ENCODE assay signal across 8 mouse cellular contexts in the genomic region with DNA sequence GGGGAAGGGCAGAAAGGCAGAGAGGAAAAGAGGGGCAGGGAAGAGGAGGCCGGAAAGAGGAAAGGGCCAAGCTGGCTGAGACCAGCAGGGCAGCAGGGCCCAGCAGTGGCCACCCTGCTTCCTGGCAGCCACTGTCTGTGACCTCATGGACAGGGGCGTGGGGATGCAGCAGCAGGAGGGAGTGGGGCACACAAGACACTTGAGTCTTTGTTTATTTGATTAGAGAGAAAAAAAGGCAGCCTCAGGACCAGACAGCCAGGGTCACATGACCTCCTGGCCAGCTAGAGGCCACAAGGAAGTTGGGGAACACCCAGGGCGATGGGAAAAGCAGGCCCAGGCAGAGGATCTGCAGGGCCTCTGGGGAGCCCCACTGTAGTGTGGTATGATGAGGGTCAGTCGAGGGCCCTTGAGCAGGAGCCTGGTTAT. TPM values are rescaled to one million over a fixed set of nuclear protein-coding genes. Genes with fewer than 3 reads are reported as not detected.
DNase-seq lines count a peak whose midpoint lies in the region; ATAC-seq and TF ChIP-seq lines count a peak whose summit lies in the region.

No protein-coding gene starts in this region.

- H3K9ac ChIP-seq in hindbrain, postnatal 0 days (replicated peaks; ENCODE audit: low read length) = no peak overlapping the region; the same call in 1 of the 2 replicates

- no peak overlapping the region for H3K4me3 ChIP-seq in cerebellum, adult 2 months (replicated peaks; ENCODE audit: insufficient read depth, low read depth, low read length)
- no peak overlapping the region for H3K4me3 ChIP-seq in hindbrain, postnatal 0 days (ENCODE audit: low read length)
- no peak overlapping the region for H3K4me3 ChIP-seq in macrophage (ENCODE audit: inconsistent target)

- ATAC-seq in Patski = peak; percentile 8
- peak; percentile 93 for ATAC-seq in hindbrain, postnatal 0 days

- H3K4me1 ChIP-seq in cerebellum, adult 2 months (ENCODE audit: control insufficient read depth, insufficient read depth, low read length) = peaks cover 7% of the 10 kb centered on the region; the same call in 1 of the 2 replicates
- peaks cover 7% of the 10 kb centered on the region for H3K4me1 ChIP-seq in hindbrain, postnatal 0 days (ENCODE audit: insufficient read depth, low read length)

- peaks cover 100% of the 10 kb centered on the region for H3K79me2 ChIP-seq in macrophage (ENCODE audit: inconsistent target)

- in situ Hi-C loops in Patski (cut with MboI; ENCODE audit: low pct_unique_long_range_greater_than_20kb) = no loop called here

- no peaks in the 10 kb centered on the region for H3K27me3 ChIP-seq in Patski
- no peaks in the 10 kb centered on the region for H3K27me3 ChIP-seq in cerebellum, adult 2 months (ENCODE audit: control insufficient read depth, insufficient read depth, low read length)
- no peaks in the 10 kb centered on the region for H3K27me3 ChIP-seq in hindbrain, postnatal 0 days (ENCODE audit: insufficient read depth, low read length)

- no peak for DNase-seq in Patski (ENCODE audit: low read depth, low spot score)
- DNase-seq in cerebellum, adult 2 months = peak; percentile 35 to 62
- DNase-seq in gastrocnemius, adult 8-10 months (ENCODE audit: low spot score in 2 of 2) = peak; percentile 18 to 61
- peak; percentile 50 for DNase-seq in hindbrain, postnatal 0 days (ENCODE audit: low spot score)
- peak; percentile 64 to 70 for DNase-seq in left cerebral cortex, adult 9 months (ENCODE audit: low spot score in 2 of 2)
- DNase-seq in thymus, postnatal 0 days (ENCODE audit: low spot score) = no peak
- DNase-seq in ovary, adult 18-20 months (ENCODE audit: low spot score) = no peak

- WGBS in cerebellum, adult 2 months = 40% methylated on average over 4 of the region's 4 CpGs
- WGBS in hindbrain, postnatal 0 days = 27% methylated on average over 4 of the region's 4 CpGs
- 53% methylated on average over 4 of the region's 4 CpGs for WGBS in macrophage (ENCODE audit: missing documents)

- H3K36me3 ChIP-seq in hindbrain, postnatal 0 days (ENCODE audit: insufficient read depth, low read length) = no peaks in the 10 kb centered on the region
- peaks cover 69% of the 10 kb centered on the region for H3K36me3 ChIP-seq in macrophage (ENCODE audit: inconsistent target)

- no peaks in the 10 kb centered on the region for H3K9me3 ChIP-seq in hindbrain, postnatal 0 days (ENCODE audit: low read length)

- no peak for TF ChIP-seq CTCF in Patski (IDR thresholded peaks at IDR 0.05)
- TF ChIP-seq CTCF in cerebellum, adult 2 months (IDR thresholded peaks at IDR 0.05; ENCODE audit: borderline replicate concordance, insufficient read depth, low read depth, low read length) = no peak
- no peak for TF ChIP-seq CTCF in hindbrain, postnatal 0 days (IDR thresholded peaks at IDR 0.05; ENCODE audit: low read depth)

- no peak for TF ChIP-seq POLR2A in cerebellum, adult 2 months (IDR thresholded peaks at IDR 0.05; ENCODE audit: borderline replicate concordance, insufficient read depth, low read length)

- POLR2A ChIA-PET in Patski (lab: Charles Lee) = no interaction called here

- no peak overlapping the region for H3K27ac ChIP-seq in cerebellum, adult 2 months (ENCODE audit: insufficient read depth, low read length)
- H3K27ac ChIP-seq in hindbrain, postnatal 0 days = peak overlapping the region; percentile 74
- H3K27ac ChIP-seq in macrophage = peak overlapping the region; percentile 75

- 0 out of 2 replicates have a peak overlapping the region, but pooled peaks have one; percentile 10 for H3K4me2 ChIP-seq in hindbrain, postnatal 0 days (ENCODE audit: low read depth, low read length)

- CTCF ChIA-PET in Patski (lab: Charles Lee) = interaction anchor here (1.4 to 2.0 kb wide), 2 partner anchors 12 to 15 kb away, joined by 4 to 6 read pairs; no protein-coding TSS in a partner anchor

RNA-seq across cellular contexts. Expression of a gene that starts 17.7 kb away (rescaled TPM):
- polyA plus RNA-seq in Patski (2021) (11.9 TPM), macrophage (2018) (195 to 316 TPM (median 234 TPM) in 3 replicates)
- 27.3 and 28.5 TPM in 2 replicates for polyA plus RNA-seq in cerebellum, adult 2 months (2012; rRNA removed)
- 1 to 10 TPM; 2.7 to 4.0 (median 3.0) TPM for total RNA-seq in gastrocnemius, adult 8-10 months (2022)
- total RNA-seq in hindbrain, postnatal 0 days (2014; rRNA removed) = 12.7 and 17.9 TPM in 2 replicates
- polyA plus RNA-seq in hindbrain, postnatal 0 days (2015; fragmentation: Nextera tagmentation; extraction: Ambion mirVana) = 7.0 and 7.8 TPM in 2 replicates
- 1,000 to 10,000 TPM in 1 of 26 experiments, 100 to 1,000 TPM in 25; 183 to 1,124 (median 419) TPM for total RNA-seq in macrophage (2018; cell fraction: chromatin; rRNA removed)
- 100 to 1,000 TPM; 261 to 438 (median 317) TPM for total RNA-seq in macrophage (2018; cell fraction: cytosol; rRNA removed)
- total RNA-seq in macrophage (2018; cell fraction: nucleus; rRNA removed) = 1,000 to 10,000 TPM in 2 of 26 experiments, 100 to 1,000 TPM in 24; 284 to 1,133 (median 407) TPM
- 12.2 and 14.9 TPM in 2 replicates for polyA plus RNA-seq in thymus, postnatal 0 days (2015; fragmentation: Nextera tagmentation; extraction: Ambion mirVana)

RNA-seq across cellular contexts. Expression of a gene that starts 24.9 kb away (rescaled TPM):
- polyA plus RNA-seq in Patski (2021) (7.2 TPM), macrophage (2018) (0.51 to 0.53 TPM in 2 of 3 replicates, not detected in the other)
- 0.11 and 0.14 TPM in 2 replicates for polyA plus RNA-seq in cerebellum, adult 2 months (2012; rRNA removed)
- total RNA-seq in gastrocnemius, adult 8-10 months (2022) = not detected
- 3.5 and 15.2 TPM in 2 replicates for total RNA-seq in hindbrain, postnatal 0 days (2014; rRNA removed)
- 2.4 and 2.9 TPM in 2 replicates for polyA plus RNA-seq in hindbrain, postnatal 0 days (2015; fragmentation: Nextera tagmentation; extraction: Ambion mirVana)
- total RNA-seq in macrophage (2018; cell fraction: chromatin; rRNA removed) = 1 to 10 TPM in 14 of 26 experiments, under 1 TPM in 3, not detected in 9; 0.42 to 7.2 (median 1.2) TPM
- 1 to 10 TPM in 1 of 26 experiments, under 1 TPM in 19, not detected in 6; 0.03 to 1.3 (median 0.27) TPM for total RNA-seq in macrophage (2018; cell fraction: cytosol; rRNA removed)
- total RNA-seq in macrophage (2018; cell fraction: nucleus; rRNA removed) = 1 to 10 TPM in 5 of 26 experiments, under 1 TPM in 17, not detected in 4; 0.12 to 3.1 (median 0.45) TPM
- 14.4 and 17.4 TPM in 2 replicates for polyA plus RNA-seq in thymus, postnatal 0 days (2015; fragmentation: Nextera tagmentation; extraction: Ambion mirVana)

RNA-seq across cellular contexts. Expression of a gene that starts 42.1 kb away (rescaled TPM):
- polyA plus RNA-seq in Patski (2021) = not detected
- polyA plus RNA-seq in cerebellum, adult 2 months (2012; rRNA removed) = 0.79 and 1.1 TPM in 2 replicates
- total RNA-seq in gastrocnemius, adult 8-10 months (2022) = not detected
- 3.7 and 5.9 TPM in 2 replicates for total RNA-seq in hindbrain, postnatal 0 days (2014; rRNA removed)
- 0.81 and 1.2 TPM in 2 replicates for polyA plus RNA-seq in hindbrain, postnatal 0 days (2015; fragmentation: Nextera tagmentation; extraction: Ambion mirVana)
- total RNA-seq in macrophage (2018; cell fraction: chromatin; rRNA removed) = 10 to 100 TPM in 10 of 26 experiments, 1 to 10 TPM in 16; 2.1 to 25.4 (median 7.0) TPM
- total RNA-seq in macrophage (2018; cell fraction: cytosol; rRNA removed) = under 1 TPM in 16 of 26 experiments, not detected in 10; 0.07 to 0.44 (median 0.15) TPM
- 10 to 100 TPM in 2 of 26 experiments, 1 to 10 TPM in 21, under 1 TPM in 3; 0.52 to 18.4 (median 2.1) TPM for total RNA-seq in macrophage (2018; cell fraction: nucleus; rRNA removed)
- polyA plus RNA-seq in macrophage (2018) = 0.13 TPM in 1 of 3 replicates, not detected in the others
- 0.12 TPM in 2 replicates for polyA plus RNA-seq in thymus, postnatal 0 days (2015; fragmentation: Nextera tagmentation; extraction: Ambion mirVana)

Comparison
In these comparisons a context has a peak if more than half of its experiments do, and no peak if none do; other contexts are left out.
1. DNase-seq: peak in cerebellum, adult 2 months (2 of 2), gastrocnemius, adult 8-10 months (2 of 2), hindbrain, postnatal 0 days (single experiment) and left cerebral cortex, adult 9 months (2 of 2); none in Patski (single experiment), thymus, postnatal 0 days (single experiment) and ovary, adult 18-20 months (single experiment).